Mouse (Mus musculus) v-Abl transformed pro-B cells (cell line): ENCODE results near the gene Dennd2d.

Source experiments
- in situ Hi-C, 2 experiments: fragments of 400-800 bp; cut with MboI; formaldehyde crosslinking; loops; one replicate each; pipeline ENCODE4 v1.15.1; 2025; ENCODE audit not compliant: unreplicated experiment in 2 of 2

Gene Dennd2d

DNA sequence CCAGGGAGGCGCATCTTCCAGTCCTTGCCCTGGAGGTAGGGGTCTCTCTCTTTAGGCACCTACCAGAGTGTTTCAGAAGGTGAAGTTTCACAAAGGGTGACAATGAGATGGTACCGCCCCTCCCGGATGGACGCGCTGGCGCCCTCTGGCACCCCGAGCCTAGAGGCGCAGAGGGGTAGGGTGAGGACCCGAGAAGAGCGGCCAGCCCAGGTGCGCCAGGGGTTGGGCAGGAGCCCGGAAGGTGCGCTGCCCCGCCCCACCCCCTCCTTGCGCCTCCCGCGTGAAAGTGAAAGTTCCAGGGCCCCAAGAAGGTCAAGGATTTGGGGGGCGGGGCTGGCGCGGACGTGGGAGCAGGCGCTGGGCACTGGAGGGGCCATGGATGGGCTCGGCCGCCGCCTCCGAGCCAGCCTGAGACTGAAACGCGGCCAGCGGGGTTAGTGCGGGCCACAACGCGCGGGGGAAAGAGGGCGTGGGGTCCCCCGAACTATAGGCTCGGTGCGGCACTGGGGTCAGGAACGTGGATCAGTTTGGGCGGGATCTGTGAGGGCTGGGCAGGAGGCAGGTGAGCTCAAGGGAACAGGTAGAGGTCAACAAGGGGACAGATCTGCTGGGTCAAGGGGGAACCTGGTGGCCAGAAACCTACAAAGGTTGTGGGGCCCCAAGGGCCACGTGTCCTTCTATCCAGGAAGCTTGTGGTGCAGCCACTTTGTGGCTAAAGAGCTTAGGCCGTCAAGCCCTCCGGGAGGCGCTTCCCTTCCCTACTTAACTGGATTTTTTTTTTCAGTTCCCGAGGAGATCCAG is at the start of gene Dennd2d:
TSS of gene Dennd2d (plus strand) at position 125 of the 801 bp plus-strand sequence.
- in situ Hi-C loops, result loop anchor here in 1 of 2 experiments (10.0 kb wide), 1 partner anchor 392 kb away; no protein-coding TSS in a partner anchor

DNA sequence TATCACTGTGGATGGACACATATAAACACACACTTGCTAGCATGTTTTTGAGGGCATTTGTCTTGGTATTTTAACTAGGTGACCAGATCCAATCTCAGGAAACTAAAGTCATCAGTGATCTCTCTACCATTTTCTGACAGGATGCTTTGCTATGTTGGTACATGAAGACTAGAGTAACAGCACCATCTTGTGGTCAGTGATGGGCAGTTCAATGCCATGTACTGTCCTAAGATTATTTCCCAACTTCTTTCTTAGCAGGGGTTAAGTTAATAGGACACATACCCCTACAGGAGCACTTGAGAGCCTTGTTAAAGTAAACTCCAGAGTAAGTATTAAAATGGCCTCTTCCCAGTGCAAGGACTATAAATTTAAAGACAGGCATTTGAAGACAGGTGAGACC is 33.6 kb upstream of the Dennd2d start:
- in situ Hi-C loops, result loop anchor here (5.0 to 25.0 kb wide), 9 partner anchors 434 to 1686 kb away; no protein-coding TSS in a partner anchor

DNA sequence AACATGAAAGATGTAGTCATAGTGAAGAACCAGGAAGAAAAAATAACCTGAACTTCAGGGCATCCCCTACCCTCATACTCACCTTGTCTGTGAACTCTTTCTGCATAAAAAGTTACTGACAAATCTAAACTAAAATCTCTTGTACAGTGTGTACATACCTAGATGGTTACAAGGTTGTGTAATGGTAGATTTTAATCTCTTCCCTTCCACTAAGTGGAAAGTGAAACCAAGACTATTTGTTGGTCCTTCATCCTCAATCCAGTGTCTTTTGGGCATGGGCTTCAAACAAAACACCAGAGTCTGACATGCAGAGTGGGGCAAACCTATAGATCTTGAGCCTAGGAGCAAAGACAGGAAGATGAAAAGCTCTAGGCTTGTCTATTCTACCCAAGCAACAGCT is 33.2 kb upstream of the Dennd2d start:
- in situ Hi-C loops, result loop anchor here (5.0 to 25.0 kb wide), 9 partner anchors 433 to 1687 kb away; no protein-coding TSS in a partner anchor

DNA sequence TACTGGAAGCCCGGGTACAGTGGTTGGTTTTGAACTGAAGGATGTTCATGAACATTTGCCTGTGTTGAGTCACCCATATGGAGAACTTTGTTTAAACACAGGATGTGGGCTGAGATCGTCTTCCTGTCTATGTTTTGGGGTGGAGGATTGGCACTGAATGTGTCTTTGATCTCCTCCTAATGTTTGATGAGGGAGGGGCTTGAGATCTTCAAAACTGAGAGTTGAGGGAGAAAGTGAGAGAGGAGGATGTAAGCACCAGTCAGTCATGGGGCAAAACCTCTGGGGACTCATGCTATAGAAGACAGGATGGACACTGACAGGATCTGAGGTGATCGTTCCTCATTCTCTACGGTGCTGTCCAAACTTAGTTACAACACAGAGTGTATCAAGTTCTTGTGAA is 32.6 kb upstream of the Dennd2d start:
- in situ Hi-C loops, result loop anchor here (5.0 to 25.0 kb wide), 9 partner anchors 433 to 1687 kb away; no protein-coding TSS in a partner anchor

DNA sequence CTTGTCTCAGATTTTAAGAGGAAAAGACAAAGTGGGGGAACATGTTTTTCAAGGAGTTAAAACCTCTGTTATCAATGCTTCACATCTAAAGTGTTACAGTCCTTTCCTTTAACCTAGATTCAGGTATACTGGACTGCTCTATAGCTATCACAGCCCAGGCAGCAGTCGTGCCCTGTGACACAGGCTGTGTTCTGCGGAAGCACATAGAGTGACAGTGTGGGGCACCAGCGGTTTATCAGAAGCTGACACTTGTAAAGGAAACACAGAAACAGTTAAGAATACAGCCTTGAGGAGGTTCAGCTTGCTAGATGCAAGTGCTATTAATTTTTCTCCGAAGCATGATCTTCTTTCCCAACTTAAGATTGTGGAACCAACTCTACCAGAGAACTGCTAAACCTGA is 29.6 kb upstream of the Dennd2d start:
- in situ Hi-C loops, result loop anchor here in 1 of 2 experiments (10.0 kb wide), 1 partner anchor 272 kb away; no protein-coding TSS in a partner anchor

DNA sequence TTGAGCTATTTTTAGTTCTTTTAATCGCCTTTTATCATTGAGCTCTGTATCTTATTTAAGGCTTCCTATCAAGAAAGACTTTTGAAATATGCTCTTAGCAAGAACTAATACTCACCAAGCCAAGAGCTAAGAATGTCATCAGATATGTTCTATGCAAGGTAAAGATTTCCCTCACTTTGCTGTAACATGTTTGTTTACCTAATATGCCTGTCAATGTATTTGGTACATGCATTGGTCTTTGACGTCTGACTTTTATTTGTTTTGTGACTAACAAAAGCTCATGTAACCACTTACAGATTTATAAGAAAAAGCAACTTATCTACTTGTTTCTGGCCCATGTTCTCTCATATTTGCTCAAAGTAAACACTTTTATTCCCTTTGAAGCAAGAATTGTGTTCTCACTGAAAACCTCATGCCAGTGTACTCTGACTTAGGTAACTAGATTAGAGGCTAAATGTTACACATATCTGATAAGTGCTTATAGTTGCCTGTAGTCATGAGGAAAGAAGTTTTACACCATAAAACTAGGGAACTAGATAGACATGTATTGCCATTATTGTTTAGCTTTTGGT is 24.8 kb upstream of the Dennd2d start:
- in situ Hi-C loops, result loop anchor here in 1 of 2 experiments (10.0 kb wide), 1 partner anchor 267 kb away; no protein-coding TSS in a partner anchor

DNA sequence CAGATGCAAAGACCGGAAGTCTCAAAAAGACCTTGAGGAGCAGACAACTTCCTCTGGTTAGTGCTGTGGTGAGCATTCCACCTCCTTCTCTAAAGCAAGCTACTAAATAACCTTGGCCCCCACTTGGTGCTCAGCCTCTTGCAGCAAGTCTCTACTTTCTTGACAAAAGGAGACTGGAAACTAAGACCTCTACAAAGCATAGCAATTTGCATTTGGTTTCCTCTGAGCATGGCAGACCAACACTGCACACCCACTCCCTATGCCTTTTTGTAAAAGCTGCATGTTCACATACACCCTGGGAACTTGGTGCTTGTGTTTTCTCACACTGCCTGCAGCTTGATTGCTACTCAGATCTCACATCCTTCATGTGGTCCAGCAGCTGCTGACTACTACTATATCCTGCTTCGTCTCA is 20.1 kb upstream of the Dennd2d start:
- in situ Hi-C loops, result loop anchor here in 1 of 2 experiments (10.0 kb wide), 1 partner anchor 263 kb away; no protein-coding TSS in a partner anchor

DNA sequence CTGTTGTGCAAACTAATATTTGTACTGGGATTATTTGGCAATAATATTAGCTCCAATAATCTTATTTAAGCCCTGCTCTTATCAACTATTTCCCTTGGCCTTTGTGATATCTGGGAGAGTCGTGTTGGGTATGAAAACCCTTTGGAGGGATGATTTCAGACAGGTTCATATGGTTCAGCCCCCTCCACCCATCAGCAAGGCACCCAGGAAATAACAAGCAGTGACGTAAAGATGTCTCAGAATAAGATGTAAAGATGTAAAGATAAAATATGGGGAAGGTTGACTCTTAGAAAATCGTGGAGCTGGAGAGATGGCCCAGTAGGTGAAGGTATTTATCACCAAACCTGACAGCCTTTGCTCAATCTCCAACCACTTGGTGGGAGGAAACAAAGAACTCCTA is 19.7 kb upstream of the Dennd2d start:
- in situ Hi-C loops, result loop anchor here in 1 of 2 experiments (10.0 kb wide), 1 partner anchor 262 kb away; no protein-coding TSS in a partner anchor

DNA sequence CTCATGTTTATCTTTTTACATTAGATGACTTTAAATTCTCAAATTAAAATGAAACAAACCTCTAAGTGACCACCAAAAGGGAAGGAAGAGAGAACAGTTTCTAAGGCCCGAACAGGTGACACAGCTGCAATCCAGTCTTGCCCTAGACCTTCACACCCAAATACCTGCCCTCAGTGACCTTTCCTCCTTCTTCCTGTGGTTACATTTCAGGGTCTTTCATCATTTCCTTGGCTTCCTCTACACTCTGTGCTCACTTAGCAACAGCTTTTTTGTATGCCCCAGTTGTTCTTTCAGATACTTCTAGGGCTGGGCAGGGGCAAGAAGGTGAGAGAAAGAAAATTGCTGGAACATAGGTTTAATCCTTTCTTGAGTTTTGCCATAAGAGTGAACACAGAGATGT is 17.5 kb upstream of the Dennd2d start:
- in situ Hi-C loops, result loop anchor here in 1 of 2 experiments (10.0 kb wide), 1 partner anchor 260 kb away; no protein-coding TSS in a partner anchor

DNA sequence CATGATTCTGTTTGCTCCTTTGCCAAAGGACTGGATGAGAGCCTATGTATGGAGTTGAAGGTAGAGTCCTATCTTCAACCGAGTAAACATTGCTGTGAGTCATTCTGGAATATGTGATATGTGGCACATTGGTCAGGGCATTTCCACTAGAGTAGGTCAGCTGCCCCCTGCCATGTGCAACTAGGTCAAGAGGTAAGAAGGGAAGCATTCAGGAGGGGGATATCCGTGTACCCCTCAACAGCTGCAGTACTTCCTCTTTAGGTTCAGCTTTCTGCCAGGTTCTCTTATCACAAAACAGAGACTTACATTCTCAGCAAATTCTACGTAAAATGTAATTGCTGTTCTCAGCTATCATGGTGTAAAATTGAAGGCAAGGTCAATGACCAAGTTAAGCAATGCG is 8.0 kb upstream of the Dennd2d start:
- in situ Hi-C loops, result no loop called here

DNA sequence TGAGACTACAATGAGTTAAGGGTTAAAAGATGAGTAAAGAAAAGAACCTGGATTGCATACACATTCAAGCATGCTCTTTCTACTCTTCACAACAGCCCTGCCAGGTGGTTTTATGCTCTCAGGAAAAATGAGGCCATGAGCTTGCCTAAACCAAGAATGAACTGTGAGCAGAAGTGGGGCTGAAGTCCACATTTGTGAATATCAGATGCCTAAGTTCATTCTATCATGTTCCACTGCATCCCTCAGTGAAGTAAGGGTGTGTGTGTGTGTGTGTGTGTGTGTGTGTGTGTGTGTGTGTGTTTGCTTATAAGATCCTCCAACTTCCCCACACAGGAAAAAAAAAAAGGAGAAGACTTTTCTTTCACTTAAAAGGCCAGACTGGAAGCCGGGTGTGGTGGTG is 5.3 kb upstream of the Dennd2d start:
- in situ Hi-C loops, result no loop called here

DNA sequence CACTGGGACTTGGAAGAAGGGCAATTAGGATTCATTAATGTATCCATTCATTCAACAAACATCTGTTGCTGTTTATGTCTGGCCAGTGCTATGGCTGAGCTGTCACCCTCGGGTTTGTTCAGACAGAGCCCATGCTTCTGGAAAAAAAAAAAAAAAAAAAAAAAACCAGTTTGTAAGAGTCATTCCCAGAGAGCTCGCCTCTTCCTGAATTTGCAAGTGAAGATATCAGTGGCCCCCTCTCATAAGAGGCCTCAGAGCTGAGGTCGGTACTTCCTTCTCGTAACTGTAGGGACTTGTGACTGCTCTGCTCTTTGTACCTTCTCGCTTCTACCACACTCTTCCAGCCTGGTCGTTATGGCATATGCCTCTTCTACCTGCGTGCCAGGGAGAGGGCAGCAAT is 1.1 kb downstream of the Dennd2d start:
- in situ Hi-C loops, result loop anchor here in 1 of 2 experiments (10.0 kb wide), 1 partner anchor 392 kb away; no protein-coding TSS in a partner anchor

DNA sequence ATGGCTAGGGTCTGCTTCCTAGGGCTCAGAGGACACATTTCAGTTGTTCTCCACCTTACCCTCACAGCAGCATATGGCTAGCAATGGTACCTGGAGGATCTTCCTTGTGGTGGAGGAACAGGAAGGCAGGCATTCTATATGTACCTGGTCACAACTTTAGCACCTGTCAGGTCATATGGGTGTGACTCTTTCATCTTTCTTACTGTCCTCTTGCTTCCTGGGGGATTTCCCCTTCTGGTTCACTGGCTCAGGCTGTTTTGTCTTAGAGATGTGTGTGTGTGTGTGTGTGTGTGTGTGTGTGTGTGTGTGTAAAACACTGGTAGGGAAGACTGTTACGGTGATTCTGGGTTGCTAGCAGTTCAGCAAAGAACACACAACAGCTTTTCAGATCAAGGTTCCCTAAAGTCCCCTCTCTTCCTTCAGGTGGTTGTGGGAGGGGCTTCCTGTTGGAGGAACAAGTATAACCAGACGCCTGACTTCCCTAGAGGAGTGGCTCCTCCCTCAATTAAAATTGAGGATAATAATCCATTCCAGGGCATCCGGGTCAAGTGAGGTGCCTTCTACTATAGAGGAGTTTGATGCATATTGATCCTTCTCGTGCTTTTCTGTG is 1.7 kb downstream of the Dennd2d start:
- in situ Hi-C loops, result loop anchor here in 1 of 2 experiments (10.0 kb wide), 1 partner anchor 391 kb away; no protein-coding TSS in a partner anchor

DNA sequence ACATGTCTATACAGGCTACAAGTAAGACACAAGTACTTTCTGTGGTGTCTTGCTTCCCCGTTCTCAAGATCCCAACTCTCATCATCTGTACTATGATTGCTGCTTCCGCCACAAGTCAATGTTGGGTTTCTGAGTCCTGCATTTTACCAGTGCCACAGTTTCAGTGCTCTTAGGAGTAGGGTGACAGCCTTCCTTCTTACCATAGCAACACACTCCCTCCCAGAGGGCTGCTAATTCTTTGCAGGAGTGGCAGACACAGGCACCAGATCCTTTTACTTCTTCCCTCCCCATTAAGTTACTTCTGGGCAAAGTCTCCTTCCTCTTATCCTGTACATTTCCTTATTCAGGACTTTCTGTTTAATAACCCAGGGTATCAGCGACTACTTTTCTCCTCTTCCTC is 2.7 kb downstream of the Dennd2d start:
- in situ Hi-C loops, result loop anchor here in 1 of 2 experiments (10.0 kb wide), 1 partner anchor 390 kb away; no protein-coding TSS in a partner anchor

DNA sequence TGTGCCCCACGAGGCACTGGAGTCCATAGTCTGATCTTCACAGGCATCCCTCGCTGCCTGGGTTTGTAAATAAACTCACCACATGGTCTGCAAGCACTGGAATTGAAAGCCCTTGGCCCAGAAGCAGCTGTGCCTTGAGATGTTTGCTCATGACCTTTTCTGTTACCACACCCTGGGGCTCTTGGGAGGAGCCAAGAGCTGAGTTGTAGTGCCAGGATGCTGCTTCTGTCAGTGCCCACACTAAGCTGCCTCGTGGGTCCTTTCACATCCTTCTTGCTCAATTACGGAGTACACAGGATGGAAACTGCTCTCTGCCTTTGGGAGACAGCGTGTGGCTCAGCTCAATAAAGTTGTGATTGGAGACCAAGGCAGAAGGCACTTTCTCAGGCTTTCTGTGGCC is 3.6 kb downstream of the Dennd2d start:
- in situ Hi-C loops, result loop anchor here in 1 of 2 experiments (10.0 kb wide), 1 partner anchor 389 kb away; no protein-coding TSS in a partner anchor

DNA sequence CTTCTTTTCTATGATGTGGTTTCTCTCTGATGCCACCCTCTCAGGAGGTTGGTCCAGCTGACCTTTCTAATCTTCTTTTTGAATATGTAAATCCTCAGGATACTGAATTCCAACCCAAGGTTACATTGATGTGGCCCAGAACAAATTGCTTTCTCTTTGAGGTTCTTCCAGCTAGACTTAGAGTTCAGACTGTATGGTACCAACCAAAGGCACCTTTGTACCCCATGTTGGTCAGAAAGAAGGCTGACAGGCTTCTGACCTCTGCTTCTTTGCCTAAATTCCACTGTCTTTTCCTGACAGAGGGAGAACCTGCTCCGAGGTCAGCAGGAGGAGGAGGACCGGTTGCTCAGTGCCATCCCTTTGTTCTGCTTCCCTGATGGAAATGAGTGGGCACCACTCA is 5.3 kb downstream of the Dennd2d start:
- in situ Hi-C loops, result loop anchor here in 1 of 2 experiments (10.0 kb wide), 1 partner anchor 387 kb away; no protein-coding TSS in a partner anchor

DNA sequence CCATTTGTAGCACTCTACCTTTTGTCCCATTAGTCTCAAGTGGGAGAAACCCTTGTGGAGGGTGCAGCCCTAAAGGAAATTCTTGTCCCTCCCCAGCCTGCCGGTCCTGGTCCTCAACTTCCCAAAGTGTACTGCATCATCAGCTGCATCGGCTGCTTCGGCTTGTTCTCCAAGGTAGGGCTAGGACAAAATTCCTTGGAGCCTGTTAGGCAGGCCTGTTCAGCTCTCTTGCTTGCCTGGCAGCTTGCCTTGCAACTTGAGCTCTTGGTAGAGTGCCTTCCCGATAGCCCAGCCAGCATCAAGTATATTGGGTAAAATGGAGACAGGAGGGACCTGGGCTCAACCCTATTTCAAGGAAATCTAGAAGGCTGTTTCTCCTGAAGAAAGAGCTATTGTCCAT is 8.0 kb downstream of the Dennd2d start:
- in situ Hi-C loops, result no loop called here

DNA sequence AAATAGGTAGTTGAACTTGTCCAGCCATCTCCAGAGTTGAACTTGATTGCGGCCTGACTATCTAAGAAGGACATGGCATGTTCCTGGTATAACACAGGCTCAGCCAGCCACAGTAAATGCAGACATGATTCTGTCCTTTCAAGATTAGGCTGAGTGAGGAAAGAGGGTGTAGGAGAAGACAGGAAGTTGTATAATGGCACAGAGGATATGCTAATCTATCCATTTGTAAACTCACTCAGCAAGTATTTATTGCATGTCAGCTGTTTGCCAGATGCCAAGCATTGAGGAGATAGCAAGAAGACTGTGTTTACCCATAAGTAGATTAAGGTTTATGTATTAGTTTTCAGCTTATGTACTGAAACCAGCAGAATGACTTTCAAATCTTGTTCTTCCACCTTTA is 10.5 kb downstream of the Dennd2d start:
- in situ Hi-C loops, result no loop called here

DNA sequence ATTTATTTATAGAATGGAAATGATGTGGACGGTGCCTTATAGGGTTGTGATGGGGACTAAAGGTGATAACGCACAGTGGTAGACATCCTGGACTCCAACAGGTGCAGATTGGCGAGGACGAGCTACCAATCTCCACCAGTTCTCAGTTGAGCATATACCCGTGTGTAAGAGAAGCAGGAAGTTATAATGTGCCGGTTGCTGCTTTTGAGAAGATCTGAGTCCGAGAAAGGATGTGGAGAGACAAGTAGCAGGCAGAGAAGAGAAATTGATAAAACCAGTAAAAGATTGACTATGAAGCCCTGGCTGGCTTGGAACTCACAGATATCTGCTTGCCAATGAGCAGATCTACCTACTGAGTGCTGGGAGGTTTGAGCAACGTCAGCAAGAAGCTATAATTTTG is 11.0 kb downstream of the Dennd2d start:
- in situ Hi-C loops, result no loop called here

DNA sequence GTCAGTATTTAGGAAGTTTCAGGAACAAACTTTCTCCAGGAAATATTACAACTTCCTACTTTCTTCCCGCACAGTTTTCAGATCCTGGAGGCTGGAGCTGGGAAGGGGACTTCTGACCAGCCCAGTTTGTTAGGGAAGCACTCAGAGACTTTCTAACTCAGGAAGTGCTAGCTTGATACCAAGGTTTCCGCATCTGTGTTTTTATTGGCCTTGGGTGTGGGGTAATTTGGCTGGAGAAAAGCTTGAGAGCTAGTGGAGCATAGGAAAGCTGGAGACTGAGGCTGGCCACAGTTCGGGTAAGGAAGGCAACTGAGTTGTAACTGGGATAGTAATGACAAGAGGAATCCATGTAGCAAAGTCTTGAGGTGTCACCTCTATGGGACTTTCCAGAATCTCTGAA is 11.7 kb downstream of the Dennd2d start:
- in situ Hi-C loops, result no loop called here
